Mouse (Mus musculus) left cerebral cortex, adult 18-20 months (tissue): ENCODE results near the gene Ambra1. TPM values are rescaled to one million over a fixed set of nuclear protein-coding genes. Genes with fewer than 3 reads are reported as not detected.

Experiments
- DNase-seq, 2 experiments: peaks; one replicate each; pipeline ENCODE4 v3.0.0; 2021 to 2022; ENCODE audit warnings: low spot score in 2 of 2, mixed read lengths in 1 of 2
- total RNA-seq, 2 experiments: library from RNA; stranded (reverse); gene quantifications; 2 replicates each; pipeline ENCODE4 v1.2.3; 2021

Gene Ambra1
- total RNA-seq, 2 experiments from 2014 or later: 52.5 to 53.6 TPM

GRCm38 (mm10) chr2:91917096-91917495 is 187.2 kb downstream of the Ambra1 start:
- no peak for DNase-seq

- no peak for DNase-seq
These were observed 190.2 kb downstream of the Ambra1 start for GRCm38 (mm10) chr2:91920130-91920529.

GRCm38 (mm10) chr2:91921181-91921789 is 191.4 kb downstream of the Ambra1 start:
- DNase-seq: no peak

- DNase-seq: peak; percentile 80 to 87
These were observed 192.0 kb downstream of the Ambra1 start for GRCm38 (mm10) chr2:91921790-91922570.

- DNase-seq: no peak
These were observed 192.9 kb downstream of the Ambra1 start for GRCm38 (mm10) chr2:91922586-91923414.

GRCm38 (mm10) chr2:91923415-91924337 is 193.7 kb downstream of the Ambra1 start:
- peak in 1 of 2 experiments; percentile 75 for DNase-seq

- DNase-seq: no peak
These were observed 194.8 kb downstream of the Ambra1 start for GRCm38 (mm10) chr2:91924726-91925125.

- peak; percentile 76 to 84 for DNase-seq
These were observed 195.5 kb downstream of the Ambra1 start for GRCm38 (mm10) chr2:91925442-91925841.

GRCm38 (mm10) chr2:91926949-91927348 is 197.0 kb downstream of the Ambra1 start, which contains the start of gene Chrm4:
TSS of gene Chrm4 (plus strand) at chr2:91927249.
- no peak for DNase-seq

GRCm38 (mm10) chr2:91927826-91928533 is 198.0 kb downstream of the Ambra1 start:
- peak; percentile 88 to 91 for DNase-seq

- no peak for DNase-seq
These were observed 198.8 kb downstream of the Ambra1 start for GRCm38 (mm10) chr2:91928534-91929350.

GRCm38 (mm10) chr2:91929455-91929854 is 199.5 kb downstream of the Ambra1 start:
- no peak for DNase-seq

GRCm38 (mm10) chr2:91929936-91930335 is 200.0 kb downstream of the Ambra1 start:
- peak in 1 of 2 experiments; percentile 77 for DNase-seq

GRCm38 (mm10) chr2:91930761-91931291 is 200.9 kb downstream of the Ambra1 start:
- no peak for DNase-seq

GRCm38 (mm10) chr2:91931328-91932159 is 201.6 kb downstream of the Ambra1 start:
- no peak for DNase-seq

- no peak for DNase-seq
These were observed 202.3 kb downstream of the Ambra1 start, which contains the start of gene Mdk for GRCm38 (mm10) chr2:91932160-91932711. TSS of gene Mdk (minus strand) at chr2:91932297.

GRCm38 (mm10) chr2:91932737-91933350 is 202.9 kb downstream of the Ambra1 start:
- no peak for DNase-seq
